Mouse (Mus musculus) neural tube, embryonic 13.5 days (tissue): ENCODE results near the gene Irx5. TPM values are rescaled to one million over a fixed set of nuclear protein-coding genes. Genes with fewer than 3 reads are reported as not detected.
A peak's percentile ranks its signal among the peaks of the same experiment; 100 is the strongest.

ENCODE experiments used
- ATAC-seq: fragments of 200-750 bp; cut with Nextera tagmentation; 2 replicates; pipeline ENCODE4 v1.8.0; 2017; ENCODE audit warnings: low read depth, mild to moderate bottlenecking, moderate TSS enrichment, moderate library complexity
- H3K27ac ChIP-seq: fragments of 300-500 bp; sonication (generic); replicated peaks from 2 replicates; pipeline ENCODE4 v1.5.1; 2015; ENCODE audit warnings: moderate library complexity, mild to moderate bottlenecking, inconsistent platforms
- H3K27me3 ChIP-seq: fragments of 300-500 bp; sonication (generic); 2 replicates; pipeline ENCODE4 v1.6.1; 2015; ENCODE audit warnings: mild to moderate bottlenecking, inconsistent platforms
- H3K36me3 ChIP-seq: fragments of 300-500 bp; sonication (generic); 2 replicates; pipeline ENCODE4 v1.6.1; 2015; ENCODE audit warnings: mild to moderate bottlenecking, inconsistent platforms
- H3K4me1 ChIP-seq: fragments of 300-500 bp; sonication (generic); replicated peaks from 2 replicates; pipeline ENCODE4 v1.6.1; 2015; ENCODE audit warnings: inconsistent platforms
- H3K4me2 ChIP-seq: fragments of 300-500 bp; sonication (generic); 2 replicates; pipeline ENCODE4 v1.6.1; 2015; ENCODE audit warnings: inconsistent platforms, mild to moderate bottlenecking, moderate library complexity
- H3K4me3 ChIP-seq: fragments of 300-500 bp; sonication (generic); 2 replicates; pipeline ENCODE4 v1.5.1; 2015; ENCODE audit warnings: mild to moderate bottlenecking, inconsistent platforms
- H3K9ac ChIP-seq: fragments of 300-500 bp; sonication (generic); 2 replicates; pipeline ENCODE4 v1.6.1; 2015; ENCODE audit warnings: moderate library complexity, mild to moderate bottlenecking, inconsistent platforms
- H3K9me3 ChIP-seq: fragments of 300-500 bp; sonication (generic); 2 replicates; pipeline ENCODE4 v1.6.1; 2016; ENCODE audit warnings: inconsistent platforms
- WGBS: fragments of 180-500 bp; shearing (Covaris S2); methylation state at CpG from one replicate; pipeline ENCODE4 v1.1.7; 2015; 5-methylcytosine and 5-hydroxymethylcytosine counted together
- polyA plus RNA-seq: library from polyadenylated mRNA; unstranded; fragments of >200 nt; fragmentation: Nextera tagmentation; extraction: Ambion mirVana; gene quantifications from 2 replicates; pipeline ENCODE4 v1.2.1, GENCODE M21; 2015

Gene Irx5
- polyA plus RNA-seq, result 8.5 and 9.9 TPM in 2 replicates

DNA sequence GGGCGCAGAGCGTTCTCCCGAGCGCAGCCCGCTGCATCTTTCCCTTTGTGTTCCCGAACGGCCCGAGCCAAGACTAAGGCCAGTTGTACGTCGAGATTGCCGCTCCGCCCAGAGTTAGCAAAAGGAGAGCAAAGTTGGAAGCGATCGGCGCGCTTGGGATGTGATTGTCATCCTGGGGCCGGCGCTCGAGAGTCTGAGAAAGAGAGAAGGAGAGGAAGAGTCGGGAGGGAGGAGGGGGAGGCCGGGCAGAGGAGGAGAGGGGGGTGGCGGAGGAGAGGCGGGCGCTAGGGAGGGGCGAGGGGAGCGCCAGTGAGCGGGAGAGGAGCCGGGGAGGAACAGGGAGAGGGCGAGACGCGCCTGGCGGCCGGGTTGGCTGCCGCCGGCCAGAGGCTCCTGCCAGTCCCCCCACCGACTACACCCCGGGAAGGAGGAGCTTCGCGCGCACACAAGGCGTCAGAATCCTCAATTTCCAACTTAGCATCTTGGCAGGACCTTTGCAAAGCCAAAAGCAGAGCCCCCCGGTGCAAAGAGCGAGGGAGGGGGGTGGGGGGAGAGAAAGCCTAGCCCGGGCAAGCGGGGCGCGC is at the start of gene Irx5:
Irx5 (plus strand) TSS at position 228 of the 584 bp plus-strand sequence.
- peaks cover 64% of the 10 kb centered on the region for H3K27me3 ChIP-seq
- WGBS, result under 1% methylated on average over 46 of the region's 47 CpGs
- H3K27ac ChIP-seq, result peak within 1 kb of the TSS; percentile 92
- ATAC-seq, result peak; percentile 38
- no peaks in the 10 kb centered on the region for H3K9me3 ChIP-seq
- H3K4me2 ChIP-seq, result peak within 1 kb of the TSS; percentile 78
- peaks cover 78% of the 10 kb centered on the region for H3K4me1 ChIP-seq
- H3K9ac ChIP-seq, result peak within 1 kb of the TSS; percentile 72
- H3K4me3 ChIP-seq, result peak within 1 kb of the TSS; percentile 65
- H3K36me3 ChIP-seq, result no peaks in the 10 kb centered on the region

- no peak overlapping the region for H3K27ac ChIP-seq
- no peaks in the 10 kb centered on the region for H3K27me3 ChIP-seq
- H3K4me2 ChIP-seq, result no peak overlapping the region
- 70% methylated on average over 7 of the region's 7 CpGs for WGBS
- no peaks in the 10 kb centered on the region for H3K4me1 ChIP-seq
- H3K9me3 ChIP-seq, result no peaks in the 10 kb centered on the region
- H3K36me3 ChIP-seq, result no peaks in the 10 kb centered on the region
- H3K9ac ChIP-seq, result no peak overlapping the region
- H3K4me3 ChIP-seq, result no peak overlapping the region
- no peak for ATAC-seq
These were observed 45.2 kb upstream of the Irx5 start for GRCm38 (mm10) chr8:92312178-92312577.

- Histone ChIP-seq H3K9me3 (no peaks in the 10 kb centered on the region), H3K27me3 (no peaks in the 10 kb centered on the region), H3K9ac (no peak overlapping the region), H3K27ac (no peak overlapping the region), H3K36me3 (no peaks in the 10 kb centered on the region), H3K4me1 (no peaks in the 10 kb centered on the region), H3K4me3 (no peak overlapping the region), H3K4me2 (no peak overlapping the region)
- 90% methylated on average over 3 of the region's 3 CpGs for WGBS
- ATAC-seq, result no peak
These were observed 43.7 kb upstream of the Irx5 start for GRCm38 (mm10) chr8:92313707-92314106.

DNA sequence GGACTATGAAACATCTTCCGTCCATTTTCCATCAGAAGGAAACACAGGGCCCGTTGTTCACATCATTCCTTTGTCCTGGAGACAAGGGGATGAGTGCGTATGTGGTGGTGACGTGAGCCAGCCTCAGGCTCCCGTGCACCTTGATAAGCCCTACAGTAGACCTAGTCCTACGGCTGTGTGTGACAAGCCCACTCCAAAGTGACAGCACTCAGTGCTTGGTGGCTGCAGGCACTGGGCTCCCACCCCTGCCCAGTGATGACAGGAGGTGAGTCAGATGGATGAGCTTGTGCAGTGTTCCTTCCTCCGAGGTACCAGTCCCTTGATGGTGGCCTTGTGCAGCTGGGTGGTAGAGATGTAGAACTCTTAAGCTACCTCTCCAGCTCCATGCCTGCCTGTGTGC is 33.7 kb upstream of the Irx5 start:
- H3K4me1 ChIP-seq, result no peaks in the 10 kb centered on the region
- no peaks in the 10 kb centered on the region for H3K27me3 ChIP-seq
- H3K4me3 ChIP-seq, result no peak overlapping the region
- H3K27ac ChIP-seq, result no peak overlapping the region
- ATAC-seq, result no peak
- 87% methylated on average over 7 of the region's 7 CpGs for WGBS
- H3K4me2 ChIP-seq, result no peak overlapping the region
- H3K36me3 ChIP-seq, result peaks cover 12% of the 10 kb centered on the region
- H3K9ac ChIP-seq, result no peak overlapping the region
- H3K9me3 ChIP-seq, result no peaks in the 10 kb centered on the region

- no peaks in the 10 kb centered on the region for H3K4me1 ChIP-seq
- H3K4me2 ChIP-seq, result no peak overlapping the region
- H3K27ac ChIP-seq, result no peak overlapping the region
- H3K36me3 ChIP-seq, result peaks cover 12% of the 10 kb centered on the region
- ATAC-seq, result no peak
- H3K4me3 ChIP-seq, result no peak overlapping the region
- H3K27me3 ChIP-seq, result no peaks in the 10 kb centered on the region
- no peak overlapping the region for H3K9ac ChIP-seq
- WGBS, result 98% methylated on average over 2 of the region's 2 CpGs
- no peaks in the 10 kb centered on the region for H3K9me3 ChIP-seq
These were observed 30.2 kb upstream of the Irx5 start for GRCm38 (mm10) chr8:92327176-92327575.

DNA sequence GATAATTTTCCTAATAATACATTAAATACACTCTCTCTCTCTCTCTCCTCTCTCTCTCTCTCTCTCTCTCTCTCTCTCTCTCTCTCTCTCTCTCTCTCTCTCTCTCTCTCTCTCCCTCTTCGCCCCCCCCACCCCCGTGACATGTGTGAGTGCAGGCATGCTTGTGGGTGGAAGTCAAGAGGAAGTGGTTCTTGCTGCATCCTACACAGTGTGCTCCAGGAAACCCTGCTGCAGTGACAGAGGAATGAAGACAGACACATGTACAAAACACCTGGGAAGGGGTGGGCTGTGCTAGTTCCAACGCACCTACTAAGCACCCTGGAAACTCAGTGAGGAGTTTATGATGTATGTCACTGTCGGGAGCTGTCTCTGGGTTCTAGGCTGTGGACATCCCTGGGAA is 28.2 kb upstream of the Irx5 start:
- Histone ChIP-seq H3K4me2 (no peak overlapping the region), H3K9me3 (no peaks in the 10 kb centered on the region), H3K27ac (no peak overlapping the region), H3K4me3 (no peak overlapping the region), H3K27me3 (no peaks in the 10 kb centered on the region), H3K9ac (no peak overlapping the region), H3K36me3 (peaks cover 12% of the 10 kb centered on the region), H3K4me1 (no peaks in the 10 kb centered on the region)
- no peak for ATAC-seq
- 93% methylated on average over 4 of the region's 4 CpGs for WGBS

DNA sequence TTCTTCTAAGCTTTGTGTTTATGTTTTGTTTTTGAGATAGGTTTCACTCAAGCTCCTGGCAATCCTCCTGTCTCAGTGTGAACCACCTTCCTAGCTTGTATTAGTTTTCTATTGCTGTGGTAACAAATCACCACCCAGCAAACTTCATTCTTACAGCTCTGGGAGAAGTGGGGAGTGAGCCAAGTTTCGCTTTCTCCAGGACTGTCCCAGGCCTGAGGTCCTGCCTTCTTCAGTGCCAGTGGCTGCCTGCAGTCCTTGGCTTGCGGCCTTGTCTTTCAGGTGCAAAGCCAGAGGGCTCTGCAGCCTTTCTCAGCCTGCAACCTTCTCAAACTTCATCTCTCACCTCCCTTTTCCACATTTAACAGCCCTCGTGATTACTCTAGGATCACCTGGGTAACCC is 25.6 kb upstream of the Irx5 start:
- H3K27ac ChIP-seq, result no peak overlapping the region
- no peaks in the 10 kb centered on the region for H3K4me1 ChIP-seq
- H3K9ac ChIP-seq, result no peak overlapping the region
- no peak overlapping the region for H3K4me2 ChIP-seq
- H3K9me3 ChIP-seq, result no peaks in the 10 kb centered on the region
- H3K4me3 ChIP-seq, result no peak overlapping the region
- WGBS, result 90% methylated on average over 3 of the region's 3 CpGs
- H3K27me3 ChIP-seq, result no peaks in the 10 kb centered on the region
- no peak for ATAC-seq
- peaks cover 5% of the 10 kb centered on the region; the same call in 1 of the 2 replicates for H3K36me3 ChIP-seq

GRCm38 (mm10) chr8:92333406-92333805 is 24.0 kb upstream of the Irx5 start:
- Histone ChIP-seq H3K4me2 (no peak overlapping the region), H3K4me1 (no peaks in the 10 kb centered on the region), H3K27me3 (no peaks in the 10 kb centered on the region), H3K4me3 (no peak overlapping the region), H3K36me3 (no peaks in the 10 kb centered on the region), H3K9me3 (no peaks in the 10 kb centered on the region), H3K9ac (no peak overlapping the region), H3K27ac (no peak overlapping the region)
- ATAC-seq, result no peak
- WGBS, result 92% methylated on average over 8 of the region's 8 CpGs

- Histone ChIP-seq H3K27me3 (no peaks in the 10 kb centered on the region), H3K4me2 (no peak overlapping the region), H3K4me3 (no peak overlapping the region), H3K9me3 (no peaks in the 10 kb centered on the region), H3K4me1 (no peaks in the 10 kb centered on the region), H3K27ac (no peak overlapping the region), H3K9ac (no peak overlapping the region), H3K36me3 (no peaks in the 10 kb centered on the region)
- no peak for ATAC-seq
- 70% methylated on average over 7 of the region's 7 CpGs for WGBS
These were observed 22.3 kb upstream of the Irx5 start for GRCm38 (mm10) chr8:92335079-92335478.

GRCm38 (mm10) chr8:92336041-92336440 is 21.4 kb upstream of the Irx5 start:
- ATAC-seq, result no peak
- H3K4me1 ChIP-seq, result no peaks in the 10 kb centered on the region
- 56% methylated on average over 6 of the region's 6 CpGs for WGBS
- no peaks in the 10 kb centered on the region for H3K36me3 ChIP-seq
- H3K9me3 ChIP-seq, result no peaks in the 10 kb centered on the region
- H3K4me3 ChIP-seq, result no peak overlapping the region
- no peak overlapping the region for H3K27ac ChIP-seq
- no peak overlapping the region for H3K9ac ChIP-seq
- H3K4me2 ChIP-seq, result no peak overlapping the region
- peaks cover 2% of the 10 kb centered on the region; the same call in 1 of the 2 replicates for H3K27me3 ChIP-seq

DNA sequence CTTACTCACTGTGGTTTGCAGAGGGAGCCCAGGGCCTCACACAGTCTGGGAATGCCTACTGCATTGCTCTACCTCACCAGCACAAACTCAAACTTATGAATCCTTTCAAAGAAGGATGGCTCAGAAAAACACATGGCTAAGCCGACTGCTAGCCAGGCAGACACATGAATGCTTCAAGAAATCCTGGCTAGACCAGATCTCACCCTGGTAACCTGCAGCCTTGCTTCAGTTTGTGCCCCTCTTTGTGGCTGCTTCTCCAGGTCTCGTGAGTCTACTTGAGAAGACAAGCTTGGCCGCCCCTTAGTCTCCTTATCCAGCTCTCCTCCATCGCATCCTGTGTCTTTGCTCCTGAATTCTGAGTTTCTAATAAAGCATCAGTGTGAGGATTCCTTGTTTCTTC is 13.9 kb upstream of the Irx5 start:
- H3K4me2 ChIP-seq, result no peak overlapping the region
- H3K9ac ChIP-seq, result no peak overlapping the region
- H3K27me3 ChIP-seq, result peaks cover 14% of the 10 kb centered on the region
- ATAC-seq, result no peak
- WGBS, result 93% methylated on average over 4 of the region's 4 CpGs
- H3K4me1 ChIP-seq, result no peaks in the 10 kb centered on the region
- H3K27ac ChIP-seq, result no peak overlapping the region
- H3K9me3 ChIP-seq, result no peaks in the 10 kb centered on the region
- no peak overlapping the region for H3K4me3 ChIP-seq
- no peaks in the 10 kb centered on the region; the same call in 1 of the 2 replicates for H3K36me3 ChIP-seq

DNA sequence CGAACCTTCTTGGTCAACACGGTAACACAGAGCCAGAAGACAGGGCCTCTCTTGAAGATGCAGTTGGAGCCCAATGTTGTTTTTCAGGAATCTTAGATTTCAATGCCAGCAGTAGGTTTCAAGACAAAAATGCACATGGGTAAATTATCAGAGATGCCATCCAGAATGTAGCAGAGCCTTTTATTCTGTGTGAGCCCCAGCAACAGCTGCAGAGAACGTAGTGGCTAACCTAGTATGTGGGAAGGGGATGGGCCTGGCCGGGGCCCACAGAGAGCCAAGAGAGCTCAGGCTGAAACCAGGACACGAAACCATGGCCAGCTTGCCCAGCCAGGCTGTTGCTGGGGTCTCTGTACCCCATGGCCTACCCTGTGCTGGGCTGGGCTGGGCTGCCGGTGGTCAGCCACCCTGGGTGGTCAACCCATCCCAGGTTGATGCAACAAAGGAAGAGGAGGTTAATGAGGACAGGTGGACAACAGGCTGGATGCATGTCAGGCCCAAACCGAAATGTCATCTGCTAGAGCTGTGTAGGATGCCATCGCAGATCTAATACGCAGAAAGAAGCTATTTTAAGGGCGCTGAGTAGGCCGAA is 7.4 kb upstream of the Irx5 start:
- Histone ChIP-seq H3K9me3 (no peaks in the 10 kb centered on the region), H3K36me3 (no peaks in the 10 kb centered on the region), H3K4me3 (no peak overlapping the region), H3K4me2 (no peak overlapping the region), H3K27ac (no peak overlapping the region), H3K4me1 (peaks cover 27% of the 10 kb centered on the region), H3K9ac (no peak overlapping the region), H3K27me3 (peaks cover 31% of the 10 kb centered on the region)
- 0 out of 2 replicates have a peak, but pooled peaks have one; percentile 32 for ATAC-seq
- 73% methylated on average over 11 of the region's 11 CpGs for WGBS

DNA sequence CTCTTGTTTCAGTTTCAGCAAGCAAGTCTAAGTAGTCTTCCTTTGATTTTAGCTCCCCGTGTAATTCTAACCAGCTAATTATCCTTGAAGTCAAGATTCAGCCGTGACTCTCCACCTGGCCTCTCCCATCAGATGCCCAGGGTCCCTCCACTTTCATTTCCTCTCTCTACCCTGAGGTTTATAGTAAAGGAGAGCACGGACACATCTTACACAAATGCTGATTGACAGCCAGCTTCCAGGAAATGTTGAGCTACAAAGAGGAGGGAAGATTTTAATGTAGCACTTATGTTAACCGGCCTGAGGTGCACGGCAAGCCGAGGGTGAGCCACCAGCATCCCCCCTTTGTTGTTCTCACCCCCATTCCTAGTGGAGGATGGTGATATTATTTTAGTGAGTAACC is 4.0 kb upstream of the Irx5 start:
- 12% methylated on average over 6 of the region's 6 CpGs for WGBS
- Histone ChIP-seq H3K9ac (peak overlapping the region; percentile 13; the same call in 1 of the 2 replicates), H3K27ac (no peak overlapping the region), H3K4me3 (peak overlapping the region; percentile 65), H3K4me2 (peak overlapping the region; percentile 78), H3K36me3 (no peaks in the 10 kb centered on the region), H3K4me1 (peaks cover 55% of the 10 kb centered on the region), H3K27me3 (peaks cover 37% of the 10 kb centered on the region), H3K9me3 (no peaks in the 10 kb centered on the region)
- ATAC-seq, result no peak
